Mouse (Mus musculus): ENCODE measurements around the gene Slc25a5. TPM values are rescaled to one million over a fixed set of nuclear protein-coding genes. Genes with fewer than 3 reads are reported as not detected.

Gene Slc25a5
- polyA plus RNA-seq, 1 experiment = 684 TPM

GRCm38 (mm10) chrX:36804196-36804595 is 8.7 kb downstream of the Slc25a5 start:
- Histone ChIP-seq H3K27me3 (ENCODE audit: control insufficient read depth, insufficient read depth, low read length) (no peaks in the 10 kb centered on the region), H3K4me3 (replicated peaks; ENCODE audit: insufficient read depth, low read depth, low read length) (no peak overlapping the region), H3K4me1 (ENCODE audit: control insufficient read depth, insufficient read depth, low read length) (no peaks in the 10 kb centered on the region), H3K27ac (ENCODE audit: insufficient read depth, low read length) (no peak overlapping the region)
- no peak for DNase-seq
- 50% methylated on average over 5 of the region's 5 CpGs for WGBS
- TF ChIP-seq POLR2A (IDR thresholded peaks at IDR 0.05; ENCODE audit: borderline replicate concordance, insufficient read depth, low read length) = no peak
- no peak for TF ChIP-seq CTCF (IDR thresholded peaks at IDR 0.05; ENCODE audit: borderline replicate concordance, insufficient read depth, low read depth, low read length)

GRCm38 (mm10) chrX:36805466-36806235 is 10.2 kb downstream of the Slc25a5 start:
- no peak overlapping the region for H3K27ac ChIP-seq (ENCODE audit: insufficient read depth, low read length)
- WGBS = 70% methylated on average over 5 of the region's 5 CpGs
- no peaks in the 10 kb centered on the region for H3K4me1 ChIP-seq (ENCODE audit: control insufficient read depth, insufficient read depth, low read length)
- TF ChIP-seq CTCF (IDR thresholded peaks at IDR 0.05; ENCODE audit: borderline replicate concordance, insufficient read depth, low read depth, low read length) = no peak
- no peak for TF ChIP-seq POLR2A (IDR thresholded peaks at IDR 0.05; ENCODE audit: borderline replicate concordance, insufficient read depth, low read length)
- H3K27me3 ChIP-seq (ENCODE audit: control insufficient read depth, insufficient read depth, low read length) = no peaks in the 10 kb centered on the region
- DNase-seq = no peak
- no peak overlapping the region for H3K4me3 ChIP-seq (replicated peaks; ENCODE audit: insufficient read depth, low read depth, low read length)

GRCm38 (mm10) chrX:36807360-36808317 is 12.2 kb downstream of the Slc25a5 start:
- Histone ChIP-seq H3K4me3 (replicated peaks; ENCODE audit: insufficient read depth, low read depth, low read length) (peak overlapping the region; percentile 47), H3K27ac (ENCODE audit: insufficient read depth, low read length) (peak overlapping the region; percentile 5; the same call in 1 of the 2 replicates), H3K27me3 (ENCODE audit: control insufficient read depth, insufficient read depth, low read length) (no peaks in the 10 kb centered on the region), H3K4me1 (ENCODE audit: control insufficient read depth, insufficient read depth, low read length) (no peaks in the 10 kb centered on the region)
- peak; percentile 90 to 92 for DNase-seq
- TF ChIP-seq POLR2A (IDR thresholded peaks at IDR 0.05; ENCODE audit: borderline replicate concordance, insufficient read depth, low read length) (peak; percentile 39; the same call in 1 of the 2 replicates), CTCF (IDR thresholded peaks at IDR 0.05; ENCODE audit: borderline replicate concordance, insufficient read depth, low read depth, low read length) (peak; percentile 45; the same call in 1 of the 2 replicates)
- 9% methylated on average over 44 of the region's 45 CpGs for WGBS

GRCm38 (mm10) chrX:36808318-36808683 is 12.8 kb downstream of the Slc25a5 start:
- peak overlapping the region; percentile 45 for H3K4me3 ChIP-seq (replicated peaks; ENCODE audit: insufficient read depth, low read depth, low read length)
- WGBS = 45% methylated on average over 6 of the region's 6 CpGs

GRCm38 (mm10) chrX:36811377-36811776 is 15.9 kb downstream of the Slc25a5 start:
- H3K27ac ChIP-seq (ENCODE audit: insufficient read depth, low read length) = no peak overlapping the region
- TF ChIP-seq POLR2A (IDR thresholded peaks at IDR 0.05; ENCODE audit: borderline replicate concordance, insufficient read depth, low read length) (no peak), CTCF (IDR thresholded peaks at IDR 0.05; ENCODE audit: borderline replicate concordance, insufficient read depth, low read depth, low read length) (peak; percentile 38; the same call in 1 of the 2 replicates)
- H3K4me3 ChIP-seq (replicated peaks; ENCODE audit: insufficient read depth, low read depth, low read length) = no peak overlapping the region
- 17% methylated on average over 5 of the region's 5 CpGs for whole genome bisulfite sequencing
- H3K27me3 ChIP-seq (ENCODE audit: control insufficient read depth, insufficient read depth, low read length) = no peaks in the 10 kb centered on the region
- DNase-seq = no peak
- no peaks in the 10 kb centered on the region for H3K4me1 ChIP-seq (ENCODE audit: control insufficient read depth, insufficient read depth, low read length)

More at GRCm38 (mm10) chrX:36808318-36808683, 12.8 kb downstream of the Slc25a5 start:
- TF ChIP-seq CTCF (IDR thresholded peaks at IDR 0.05; ENCODE audit: borderline replicate concordance, insufficient read depth, low read depth, low read length) (no peak), POLR2A (IDR thresholded peaks at IDR 0.05; ENCODE audit: borderline replicate concordance, insufficient read depth, low read length) (no peak)
- no peak for DNase-seq
- no peaks in the 10 kb centered on the region for H3K4me1 ChIP-seq (ENCODE audit: control insufficient read depth, insufficient read depth, low read length)
- no peak overlapping the region for H3K27ac ChIP-seq (ENCODE audit: insufficient read depth, low read length)
- no peaks in the 10 kb centered on the region for H3K27me3 ChIP-seq (ENCODE audit: control insufficient read depth, insufficient read depth, low read length)

- WGBS = 23% methylated on average over 8 of the region's 8 CpGs
- Histone ChIP-seq H3K4me3 (replicated peaks; ENCODE audit: insufficient read depth, low read depth, low read length) (no peak overlapping the region), H3K27me3 (ENCODE audit: control insufficient read depth, insufficient read depth, low read length) (no peaks in the 10 kb centered on the region), H3K27ac (ENCODE audit: insufficient read depth, low read length) (no peak overlapping the region), H3K4me1 (ENCODE audit: control insufficient read depth, insufficient read depth, low read length) (no peaks in the 10 kb centered on the region)
- no peak for DNase-seq
- TF ChIP-seq CTCF (IDR thresholded peaks at IDR 0.05; ENCODE audit: borderline replicate concordance, insufficient read depth, low read depth, low read length) (no peak), POLR2A (IDR thresholded peaks at IDR 0.05; ENCODE audit: borderline replicate concordance, insufficient read depth, low read length) (no peak)
These were observed 18.8 kb downstream of the Slc25a5 start for GRCm38 (mm10) chrX:36814161-36814836.

GRCm38 (mm10) chrX:36815022-36815421 is 19.6 kb downstream of the Slc25a5 start:
- H3K4me1 ChIP-seq (ENCODE audit: control insufficient read depth, insufficient read depth, low read length) = no peaks in the 10 kb centered on the region
- H3K27ac ChIP-seq (ENCODE audit: insufficient read depth, low read length) = no peak overlapping the region
- DNase-seq = no peak
- no peak overlapping the region for H3K4me3 ChIP-seq (replicated peaks; ENCODE audit: insufficient read depth, low read depth, low read length)
- H3K27me3 ChIP-seq (ENCODE audit: control insufficient read depth, insufficient read depth, low read length) = no peaks in the 10 kb centered on the region
- 80% methylated on average over 4 of the region's 4 CpGs for WGBS
- TF ChIP-seq POLR2A (IDR thresholded peaks at IDR 0.05; ENCODE audit: borderline replicate concordance, insufficient read depth, low read length) = no peak
- TF ChIP-seq CTCF (IDR thresholded peaks at IDR 0.05; ENCODE audit: borderline replicate concordance, insufficient read depth, low read depth, low read length) = no peak

Measured in cerebellum, adult 2 months (tissue).